Mouse (Mus musculus): ENCODE measurements around the gene Arnt2. TPM values are rescaled to one million over a fixed set of nuclear protein-coding genes. Genes with fewer than 3 reads are reported as not detected.

Arnt2 gene
- total and polyA plus RNA-seq, 2 experiments from 2014 or later, result 62.9 to 165 TPM

DNA sequence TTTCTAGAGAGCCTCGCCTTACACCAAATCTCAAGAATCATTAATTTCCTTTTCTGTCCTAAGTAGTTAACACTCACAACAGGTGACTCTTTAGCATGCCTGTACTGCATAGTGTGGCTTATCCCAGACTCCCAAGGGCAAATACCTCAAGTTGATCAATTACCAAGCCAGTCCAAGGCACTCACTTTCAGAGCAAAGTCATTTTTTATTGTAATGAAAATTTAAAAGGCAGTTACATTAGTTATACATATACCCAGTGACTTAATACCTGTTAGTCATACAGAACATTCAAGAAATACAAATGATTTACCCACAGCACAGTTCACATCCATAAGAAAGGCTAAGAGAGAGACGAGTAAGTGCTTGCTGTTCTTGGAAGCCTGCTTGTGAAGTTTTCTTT is 163.9 kb downstream of the Arnt2 start:
- Histone ChIP-seq H3K4me3 (ENCODE audit: low read depth, low read length) (no peak overlapping the region), H3K27me3 (ENCODE audit: insufficient read depth, low read length) (no peaks in the 10 kb centered on the region), H3K27ac (ENCODE audit: low read depth, low read length) (no peak overlapping the region), H3K9ac (replicated peaks; ENCODE audit: low read length, poor library complexity, severe bottlenecking) (no peak overlapping the region), H3K4me2 (ENCODE audit: low read depth, low read length, poor library complexity, severe bottlenecking) (no peak overlapping the region), H3K4me1 (ENCODE audit: insufficient read depth, low read length) (no peaks in the 10 kb centered on the region), H3K9me3 (ENCODE audit: low read length) (no peaks in the 10 kb centered on the region), H3K36me3 (ENCODE audit: insufficient read depth, low read length) (peaks cover 14% of the 10 kb centered on the region)
- DNase-seq (ENCODE audit: low spot score) (no peak), ATAC-seq (ENCODE audit: low FRiP score) (no peak)
- TF ChIP-seq CTCF (IDR thresholded peaks at IDR 0.05), result no peak
- whole genome bisulfite sequencing, result 93% methylated on average over 2 of the region's 2 CpGs

DNA sequence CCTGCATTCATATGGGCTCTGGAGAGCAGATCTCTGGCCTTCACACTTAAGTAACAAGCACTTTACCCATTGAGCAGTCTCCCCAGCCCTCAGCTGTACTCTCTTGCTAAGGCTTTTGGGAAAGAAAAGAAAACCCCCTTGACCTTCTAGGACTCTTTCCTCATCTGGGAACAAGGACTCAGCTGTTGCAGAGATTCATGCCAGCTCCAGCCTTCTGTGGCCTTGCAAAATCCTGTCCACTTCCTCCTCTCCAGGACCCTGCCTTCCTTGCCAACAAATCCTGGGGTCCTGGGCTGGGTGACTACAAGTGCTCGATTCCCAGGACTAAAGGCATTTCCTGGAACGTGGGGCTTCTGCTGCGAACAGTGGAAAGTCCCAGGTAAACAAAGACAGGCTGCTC is 169.6 kb downstream of the Arnt2 start:
- TF ChIP-seq CTCF (IDR thresholded peaks at IDR 0.05), result no peak
- H3K27me3 ChIP-seq (ENCODE audit: insufficient read depth, low read length), result no peaks in the 10 kb centered on the region
- H3K9me3 ChIP-seq (ENCODE audit: low read length), result no peaks in the 10 kb centered on the region
- 71% methylated on average over 3 of the region's 3 CpGs for WGBS
- no peak overlapping the region for H3K4me2 ChIP-seq (ENCODE audit: low read depth, low read length, poor library complexity, severe bottlenecking)
- no peak overlapping the region for H3K4me3 ChIP-seq (ENCODE audit: low read depth, low read length)
- DNase-seq (ENCODE audit: low spot score), result no peak
- no peaks in the 10 kb centered on the region for H3K4me1 ChIP-seq (ENCODE audit: insufficient read depth, low read length)
- H3K36me3 ChIP-seq (ENCODE audit: insufficient read depth, low read length), result no peaks in the 10 kb centered on the region
- H3K9ac ChIP-seq (replicated peaks; ENCODE audit: low read length, poor library complexity, severe bottlenecking), result no peak overlapping the region
- H3K27ac ChIP-seq (ENCODE audit: low read depth, low read length), result no peak overlapping the region
- ATAC-seq (ENCODE audit: low FRiP score), result no peak

DNA sequence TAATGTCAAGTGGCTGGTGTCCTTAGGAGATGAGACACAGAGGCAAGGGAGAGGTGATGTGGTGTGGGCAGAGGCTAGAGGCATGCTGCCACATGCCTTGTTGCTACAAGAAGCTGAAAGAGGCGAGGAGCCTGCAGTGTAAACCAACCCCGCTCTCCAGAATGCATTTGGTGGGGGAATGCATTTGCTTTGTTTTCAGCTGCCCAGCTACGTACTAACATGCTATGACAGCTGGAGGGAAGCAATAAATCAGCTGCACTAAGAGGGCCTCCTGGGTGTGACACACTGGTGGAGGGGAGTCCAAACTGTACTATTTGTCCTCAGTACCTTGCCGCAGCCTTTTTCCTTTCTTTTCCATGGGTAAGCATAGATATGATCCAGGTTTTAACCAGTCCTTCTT is 172.3 kb downstream of the Arnt2 start:
- H3K27ac ChIP-seq (ENCODE audit: low read depth, low read length), result no peak overlapping the region
- DNase-seq (ENCODE audit: low spot score) (no peak), ATAC-seq (ENCODE audit: low FRiP score) (no peak)
- WGBS, result 74% methylated on average over 4 of the region's 4 CpGs
- H3K4me1 ChIP-seq (ENCODE audit: insufficient read depth, low read length), result no peaks in the 10 kb centered on the region
- no peak overlapping the region for H3K4me3 ChIP-seq (ENCODE audit: low read depth, low read length)
- no peaks in the 10 kb centered on the region for H3K27me3 ChIP-seq (ENCODE audit: insufficient read depth, low read length)
- no peak overlapping the region for H3K4me2 ChIP-seq (ENCODE audit: low read depth, low read length, poor library complexity, severe bottlenecking)
- no peaks in the 10 kb centered on the region for H3K36me3 ChIP-seq (ENCODE audit: insufficient read depth, low read length)
- no peak overlapping the region for H3K9ac ChIP-seq (replicated peaks; ENCODE audit: low read length, poor library complexity, severe bottlenecking)
- TF ChIP-seq CTCF (IDR thresholded peaks at IDR 0.05), result no peak
- no peaks in the 10 kb centered on the region for H3K9me3 ChIP-seq (ENCODE audit: low read length)

DNA sequence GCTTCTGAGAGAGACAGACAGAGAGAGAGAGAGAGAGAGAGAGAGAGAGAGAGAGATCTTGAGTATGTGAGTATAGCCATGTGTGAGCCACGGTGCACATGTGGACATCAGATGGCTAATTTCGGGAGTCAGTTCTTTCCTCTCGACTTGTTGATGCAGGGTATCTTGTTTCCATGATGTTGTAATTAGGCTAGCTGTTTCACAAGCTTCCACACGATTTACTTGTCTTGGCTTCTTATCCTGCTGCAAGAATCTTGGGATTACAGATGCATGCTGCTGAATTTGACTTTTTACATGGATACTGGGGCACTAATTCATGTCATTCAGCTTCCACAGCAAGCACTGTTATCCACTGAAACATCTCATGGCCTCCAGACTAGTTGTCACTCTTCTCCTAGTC is 178.6 kb downstream of the Arnt2 start:
- WGBS, result 87% methylated on average over 4 of the region's 4 CpGs
- no peak overlapping the region for H3K4me2 ChIP-seq (ENCODE audit: low read depth, low read length, poor library complexity, severe bottlenecking)
- no peaks in the 10 kb centered on the region for H3K4me1 ChIP-seq (ENCODE audit: insufficient read depth, low read length)
- no peak overlapping the region for H3K4me3 ChIP-seq (ENCODE audit: low read depth, low read length)
- no peaks in the 10 kb centered on the region for H3K27me3 ChIP-seq (ENCODE audit: insufficient read depth, low read length)
- no peak overlapping the region for H3K27ac ChIP-seq (ENCODE audit: low read depth, low read length)
- no peak for DNase-seq (ENCODE audit: low spot score)
- ATAC-seq (ENCODE audit: low FRiP score), result no peak
- H3K36me3 ChIP-seq (ENCODE audit: insufficient read depth, low read length), result no peaks in the 10 kb centered on the region
- no peak for TF ChIP-seq CTCF (IDR thresholded peaks at IDR 0.05)
- no peaks in the 10 kb centered on the region for H3K9me3 ChIP-seq (ENCODE audit: low read length)
- H3K9ac ChIP-seq (replicated peaks; ENCODE audit: low read length, poor library complexity, severe bottlenecking), result no peak overlapping the region

DNA sequence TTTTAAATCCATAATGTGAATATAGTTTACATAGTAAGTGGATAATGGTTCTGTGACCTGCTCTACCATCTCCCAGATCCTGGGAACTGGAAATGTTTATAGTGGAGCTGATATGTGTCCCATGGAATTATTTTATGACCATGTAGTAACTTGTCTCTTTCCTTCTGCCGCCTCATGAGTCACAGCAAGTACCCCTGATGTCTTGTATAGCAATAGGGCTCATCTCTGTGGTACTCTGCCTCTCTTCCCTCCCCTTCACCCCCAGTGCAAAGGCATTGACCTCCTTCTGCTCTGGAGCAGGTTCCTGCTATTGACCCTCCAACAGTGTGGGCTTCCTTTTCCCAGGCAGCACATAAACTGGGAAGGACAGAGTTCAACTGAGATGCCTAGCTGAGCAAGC is 182.3 kb downstream of the Arnt2 start:
- Histone ChIP-seq H3K27ac (ENCODE audit: low read depth, low read length) (no peak overlapping the region), H3K4me2 (ENCODE audit: low read depth, low read length, poor library complexity, severe bottlenecking) (no peak overlapping the region), H3K4me3 (ENCODE audit: low read depth, low read length) (no peak overlapping the region), H3K36me3 (ENCODE audit: insufficient read depth, low read length) (no peaks in the 10 kb centered on the region), H3K27me3 (ENCODE audit: insufficient read depth, low read length) (no peaks in the 10 kb centered on the region), H3K4me1 (ENCODE audit: insufficient read depth, low read length) (no peaks in the 10 kb centered on the region), H3K9ac (replicated peaks; ENCODE audit: low read length, poor library complexity, severe bottlenecking) (no peak overlapping the region), H3K9me3 (ENCODE audit: low read length) (no peaks in the 10 kb centered on the region)
- no peak for TF ChIP-seq CTCF (IDR thresholded peaks at IDR 0.05)
- ATAC-seq (ENCODE audit: low FRiP score), result no peak
- 83% methylated on average over 1 of the region's 1 CpGs for WGBS
- no peak for DNase-seq (ENCODE audit: low spot score)

DNA sequence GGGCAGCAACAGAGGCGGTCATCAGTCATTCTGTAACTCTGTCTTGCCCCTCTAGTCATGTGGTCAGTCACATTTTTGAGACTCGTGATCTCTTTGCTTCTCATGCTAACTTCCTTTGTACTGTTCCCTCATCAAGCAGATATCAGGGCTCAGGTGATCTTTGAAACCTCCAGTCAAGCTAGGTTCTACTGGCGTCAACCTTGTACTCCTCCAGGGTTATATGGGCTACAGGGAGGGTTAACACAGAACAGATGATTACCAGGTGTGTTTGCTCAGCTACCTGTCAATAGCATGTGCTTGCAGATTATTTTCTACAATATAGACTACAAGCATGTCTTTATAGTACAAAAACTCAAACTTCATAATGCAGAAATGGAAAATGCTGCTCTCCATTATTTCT is 183.1 kb downstream of the Arnt2 start:
- no peak for TF ChIP-seq CTCF (IDR thresholded peaks at IDR 0.05)
- Histone ChIP-seq H3K4me1 (ENCODE audit: insufficient read depth, low read length) (no peaks in the 10 kb centered on the region), H3K9me3 (ENCODE audit: low read length) (no peaks in the 10 kb centered on the region), H3K27ac (ENCODE audit: low read depth, low read length) (no peak overlapping the region), H3K36me3 (ENCODE audit: insufficient read depth, low read length) (no peaks in the 10 kb centered on the region), H3K4me3 (ENCODE audit: low read depth, low read length) (no peak overlapping the region), H3K4me2 (ENCODE audit: low read depth, low read length, poor library complexity, severe bottlenecking) (no peak overlapping the region), H3K27me3 (ENCODE audit: insufficient read depth, low read length) (no peaks in the 10 kb centered on the region), H3K9ac (replicated peaks; ENCODE audit: low read length, poor library complexity, severe bottlenecking) (no peak overlapping the region)
- 92% methylated on average over 3 of the region's 3 CpGs for WGBS
- DNase-seq (ENCODE audit: low spot score), result no peak
- no peak for ATAC-seq (ENCODE audit: low FRiP score)

All from midbrain, postnatal 0 days (tissue).